Comparison of ENCODE assay signal across 10 mouse cellular contexts in genomic region chr14:78203726-78204565, GRCm38 (mm10).
A peak's percentile ranks its signal among the peaks of the same experiment; 100 is the strongest.
DNase-seq lines count a peak whose midpoint lies in the region; ATAC-seq and TF ChIP-seq lines count a peak whose summit lies in the region.
"Had no signal": no experiment of that assay in that cellular context is flagged by ENCODE, and none has a peak within 500 bp of the region (broad histone marks: within the 10 kb centered on the region; RNA-seq: fewer than 3 reads in every experiment).

No protein-coding gene starts in this region.

- no peaks in the 10 kb centered on the region for H3K9me3 ChIP-seq in hindbrain, embryonic 11.5 days (ENCODE audit: control insufficient read depth, low read length)
- H3K9me3 ChIP-seq in hindbrain, embryonic 10.5 days = no peaks in the 10 kb centered on the region
- H3K9me3 ChIP-seq in forebrain, postnatal 0 days (ENCODE audit: low read length) = no peaks in the 10 kb centered on the region
- H3K9me3 ChIP-seq: heart, embryonic 15.5 days had no signal

- no peak overlapping the region for H3K9ac ChIP-seq in hindbrain, embryonic 11.5 days (ENCODE audit: low read depth, low read length)
- H3K9ac ChIP-seq in forebrain, postnatal 0 days = peak overlapping the region; percentile 35; the same call in 1 of the 2 replicates
- H3K9ac ChIP-seq: heart, embryonic 15.5 days; liver, embryonic 14.5 days had no signal

- H3K4me1 ChIP-seq in hindbrain, embryonic 11.5 days (replicated peaks; ENCODE audit: control insufficient read depth, insufficient read depth, low read length) = no peaks in the 10 kb centered on the region
- no peaks in the 10 kb centered on the region for H3K4me1 ChIP-seq in hindbrain, embryonic 10.5 days (replicated peaks)
- no peaks in the 10 kb centered on the region for H3K4me1 ChIP-seq in forebrain, postnatal 0 days (ENCODE audit: insufficient read depth)
- H3K4me1 ChIP-seq: heart, embryonic 15.5 days had no signal

- H3K4me2 ChIP-seq in hindbrain, embryonic 11.5 days (replicated peaks; ENCODE audit: low read depth, low read length) = no peak overlapping the region
- peak overlapping the region; percentile 35 for H3K4me2 ChIP-seq in forebrain, postnatal 0 days (ENCODE audit: low read depth)
- H3K4me2 ChIP-seq: heart, embryonic 15.5 days had no signal

- H3K36me3 ChIP-seq in hindbrain, embryonic 11.5 days (ENCODE audit: control insufficient read depth, insufficient read depth, low read length) = no peaks in the 10 kb centered on the region
- H3K36me3 ChIP-seq in hindbrain, embryonic 10.5 days = no peaks in the 10 kb centered on the region
- H3K36me3 ChIP-seq in forebrain, postnatal 0 days (ENCODE audit: insufficient read depth) = no peaks in the 10 kb centered on the region
- H3K36me3 ChIP-seq: heart, embryonic 15.5 days had no signal

- peak; percentile 29 for TF ChIP-seq CTCF in forebrain, postnatal 0 days (IDR thresholded peaks at IDR 0.05; ENCODE audit: low read depth)

- 85% methylated on average over 15 of the region's 15 CpGs for WGBS in hindbrain, embryonic 11.5 days
- WGBS in hindbrain, embryonic 10.5 days = 81% methylated on average over 15 of the region's 15 CpGs
- WGBS in forebrain, postnatal 0 days = 54% methylated on average over 15 of the region's 15 CpGs

- H3K27ac ChIP-seq in hindbrain, embryonic 11.5 days (ENCODE audit: low read depth, low read length) = no peak overlapping the region
- no peak overlapping the region; the same call in 1 of the 2 replicates for H3K27ac ChIP-seq in hindbrain, embryonic 10.5 days
- peak overlapping the region; percentile 60 for H3K27ac ChIP-seq in forebrain, postnatal 0 days (ENCODE audit: low read depth, low read length)
- H3K27ac ChIP-seq: heart, embryonic 15.5 days; liver, embryonic 14.5 days had no signal

- peak; percentile 28 for DNase-seq in hindbrain, embryonic 11.5 days (ENCODE audit: low spot score)
- DNase-seq in hindbrain, embryonic 10.5 days (ENCODE audit: low spot score) = no peak
- peak; percentile 81 for DNase-seq in forebrain, postnatal 0 days
- DNase-seq in left cerebral cortex, postnatal 10 days (ENCODE audit: extremely low spot score in 1 of 2, low spot score in 2 of 2) = peak; percentile 26 to 27
- DNase-seq in right cerebral cortex, postnatal 14 days = peak; percentile 18
- no peak for DNase-seq in adrenal gland, postnatal 10 days

- H3K27me3 ChIP-seq in hindbrain, embryonic 11.5 days (ENCODE audit: control insufficient read depth, insufficient read depth, low read length) = no peaks in the 10 kb centered on the region
- no peaks in the 10 kb centered on the region for H3K27me3 ChIP-seq in hindbrain, embryonic 10.5 days (ENCODE audit: insufficient read depth, poor library complexity, severe bottlenecking)
- H3K27me3 ChIP-seq in forebrain, postnatal 0 days (ENCODE audit: insufficient read depth, low read length) = no peaks in the 10 kb centered on the region
- H3K27me3 ChIP-seq: heart, embryonic 15.5 days had no signal

- intact Hi-C loops in left cerebral cortex, postnatal 10 days (cut with DNase I) = no loop called here

- no peak for ATAC-seq in hindbrain, embryonic 11.5 days (ENCODE audit: low FRiP score)
- peak; percentile 94 for ATAC-seq in forebrain, postnatal 0 days
- no peak for ATAC-seq in CD4-positive, CD25-positive, alpha-beta regulatory T cell, adult 4 months
- no peak for ATAC-seq in monocyte, adult 5-6 weeks (replicated peaks; ENCODE audit: insufficient number of reproducible peaks, low FRiP score, low TSS enrichment, poor library complexity, severe bottlenecking)

- no peak overlapping the region for H3K4me3 ChIP-seq in hindbrain, embryonic 11.5 days (ENCODE audit: low read depth, low read length)
- no peak overlapping the region for H3K4me3 ChIP-seq in hindbrain, embryonic 10.5 days
- peak overlapping the region; percentile 19; the same call in 1 of the 2 replicates for H3K4me3 ChIP-seq in forebrain, postnatal 0 days (ENCODE audit: low read depth, low read length)
- H3K4me3 ChIP-seq: heart, embryonic 15.5 days had no signal

Comparison
In these comparisons a context has a peak if more than half of its experiments do, and no peak if none do; other contexts are left out.
1. DNase-seq: peak in hindbrain, embryonic 11.5 days (single experiment), forebrain, postnatal 0 days (single experiment), left cerebral cortex, postnatal 10 days (2 of 2) and right cerebral cortex, postnatal 14 days (single experiment); none in hindbrain, embryonic 10.5 days (single experiment) and adrenal gland, postnatal 10 days (single experiment).